Mouse (Mus musculus) C2C12 (cell line): ENCODE measurements around the gene Csnk2a2. TPM values are rescaled to one million over a fixed set of nuclear protein-coding genes. Genes with fewer than 3 reads are reported as not detected.

Experiments used
- H3K27me3 ChIP-seq: one replicate; pipeline ENCODE4 v1.6.1; 2011; ENCODE audit not compliant: control insufficient read depth, insufficient read depth, insufficient read length
- H3K36me3 ChIP-seq: one replicate; pipeline ENCODE4 v1.6.1; 2011; ENCODE audit not compliant: control insufficient read depth, insufficient read depth
- H3K4me3 ChIP-seq: one replicate; pipeline ENCODE4 v1.5.1; 2011; ENCODE audit warnings: mild to moderate bottlenecking, control low read depth; ENCODE audit not compliant: poor library complexity, insufficient read depth, severe bottlenecking
- H3K79me2 ChIP-seq: one replicate; pipeline ENCODE4 v1.6.1; 2011; ENCODE audit not compliant: control insufficient read depth, insufficient read depth
- H3K79me3 ChIP-seq: one replicate; pipeline ENCODE4 v1.6.1; 2011; ENCODE audit warnings: low read depth, control low read depth
- H3ac ChIP-seq: one replicate; pipeline ENCODE3; 2011; ENCODE audit warnings: low read depth; ENCODE audit not compliant: control insufficient read depth, insufficient read length
- CEBPB ChIP-seq: IDR thresholded peaks from one replicate; pipeline ENCODE4 v1.6.1; 2011; ENCODE audit warnings: low read depth, mild to moderate bottlenecking, control low read depth, moderate library complexity
- CTCF ChIP-seq: IDR thresholded peaks from one replicate; pipeline ENCODE4 v1.5.1; 2011; ENCODE audit not compliant: control insufficient read depth, insufficient read depth, insufficient read length
- FOSL1 ChIP-seq: IDR thresholded peaks from one replicate; pipeline ENCODE4 v1.8.0; 2011; ENCODE audit warnings: mild to moderate bottlenecking, low read length; ENCODE audit not compliant: poor library complexity, insufficient read depth, severe bottlenecking
- MAX ChIP-seq: IDR thresholded peaks from one replicate; pipeline ENCODE4 v1.6.1; 2011; ENCODE audit warnings: mild to moderate bottlenecking, control low read depth
- MYOD1 ChIP-seq: IDR thresholded peaks from one replicate; pipeline ENCODE4 v1.6.1; 2011; ENCODE audit warnings: low read depth; ENCODE audit not compliant: control insufficient read depth, insufficient read length
- MYOG ChIP-seq: IDR thresholded peaks from one replicate; pipeline ENCODE4 v1.6.1; 2011; ENCODE audit not compliant: control insufficient read depth, insufficient read length; ENCODE audit errors: extremely low read depth
- USF1 ChIP-seq: IDR thresholded peaks from one replicate; pipeline ENCODE4 v1.6.1; 2011; ENCODE audit warnings: low read depth, mild to moderate bottlenecking, control low read depth, moderate library complexity
- polyA plus RNA-seq: library from polyadenylated mRNA; unstranded; fragments of >200 nt; fragmentation: generic; extraction: Trizol; gene quantifications from one replicate; pipeline ENCODE4 v1.2.1, GENCODE M21; 2012; ENCODE audit warnings: missing spikeins

The Csnk2a2 gene
- polyA plus RNA-seq, 1 experiment, result 61.0 TPM

GRCm38 (mm10) chr8:95466543-95466942, 23.3 kb downstream of the Csnk2a2 start:
- no peak overlapping the region for H3ac ChIP-seq
- no peaks in the 10 kb centered on the region for H3K27me3 ChIP-seq
- TF ChIP-seq CEBPB, result no peak
- TF ChIP-seq CTCF, result no peak
- TF ChIP-seq FOSL1, result no peak
- H3K79me3 ChIP-seq, result no peaks in the 10 kb centered on the region
- no peak overlapping the region for H3K4me3 ChIP-seq
- peaks cover 77% of the 10 kb centered on the region for H3K36me3 ChIP-seq
- no peaks in the 10 kb centered on the region for H3K79me2 ChIP-seq

- Histone ChIP-seq H3K27me3 (no peaks in the 10 kb centered on the region), H3K79me2 (no peaks in the 10 kb centered on the region), H3K4me3 (no peak overlapping the region), H3ac (no peak overlapping the region), H3K36me3 (peaks cover 70% of the 10 kb centered on the region), H3K79me3 (no peaks in the 10 kb centered on the region)
- TF ChIP-seq MAX (no peak), USF1 (no peak), CTCF (no peak), CEBPB (no peak), MYOD1 (no peak), MYOG (no peak), FOSL1 (no peak)
Observed at GRCm38 (mm10) chr8:95452518-95452917, 37.3 kb downstream of the Csnk2a2 start.

- Histone ChIP-seq H3K79me2 (no peaks in the 10 kb centered on the region), H3K79me3 (no peaks in the 10 kb centered on the region), H3K4me3 (no peak overlapping the region), H3K27me3 (no peaks in the 10 kb centered on the region), H3K36me3 (peaks cover 53% of the 10 kb centered on the region), H3ac (no peak overlapping the region)
- TF ChIP-seq FOSL1, result no peak
- TF ChIP-seq MYOD1, result no peak
- TF ChIP-seq MAX, result no peak
- no peak for TF ChIP-seq CEBPB
- TF ChIP-seq USF1, result no peak
- TF ChIP-seq CTCF, result no peak
- TF ChIP-seq MYOG, result no peak
Observed at GRCm38 (mm10) chr8:95450271-95450670, 39.6 kb downstream of the Csnk2a2 start.

DNA sequence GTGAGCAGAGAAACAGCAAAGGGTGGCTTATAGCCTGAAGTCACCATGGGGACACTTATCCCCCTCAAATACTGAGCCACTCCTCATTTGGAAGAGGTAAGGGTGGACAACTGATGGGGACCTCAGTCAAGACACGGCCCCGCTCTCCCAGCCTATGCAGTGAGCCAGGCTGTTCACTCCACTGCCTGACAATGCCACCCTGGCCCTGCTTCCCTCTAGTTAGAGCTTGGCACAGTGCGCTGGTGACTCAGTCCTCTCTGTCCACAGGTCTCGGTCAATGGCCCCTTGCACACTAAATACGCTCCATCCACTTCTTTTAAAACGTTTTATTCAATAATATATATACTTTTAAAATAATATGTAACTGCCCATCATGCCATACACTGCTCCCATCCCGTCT, 42.2 kb downstream of the Csnk2a2 start:
- H3K36me3 ChIP-seq, result peaks cover 29% of the 10 kb centered on the region
- no peaks in the 10 kb centered on the region for H3K27me3 ChIP-seq
- TF ChIP-seq CTCF (no peak), MYOD1 (no peak), USF1 (no peak), MYOG (no peak), CEBPB (no peak), MAX (no peak), FOSL1 (no peak)
- no peak overlapping the region for H3ac ChIP-seq
- H3K79me2 ChIP-seq, result no peaks in the 10 kb centered on the region
- no peak overlapping the region for H3K4me3 ChIP-seq
- no peaks in the 10 kb centered on the region for H3K79me3 ChIP-seq

DNA sequence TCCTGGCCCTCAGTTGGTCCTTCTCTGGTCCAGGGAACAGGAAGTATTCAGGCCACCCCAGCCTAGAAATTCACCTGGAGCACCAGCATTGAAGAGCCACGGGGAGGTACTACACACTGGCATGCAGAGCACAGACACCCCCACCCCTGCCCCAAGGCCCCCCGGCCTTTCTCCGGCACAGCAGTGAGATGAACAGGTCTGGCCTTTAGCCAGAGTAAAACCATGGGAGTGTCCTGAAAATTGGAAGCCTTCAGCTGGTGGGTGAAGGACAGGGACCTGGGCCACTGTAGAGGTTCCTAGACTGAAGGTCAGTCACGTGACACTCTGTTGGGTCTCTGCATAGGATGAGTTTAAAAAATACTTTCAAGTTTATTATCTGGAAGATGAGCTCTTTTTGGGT, 44.8 kb downstream of the Csnk2a2 start:
- peaks cover 15% of the 10 kb centered on the region for H3K36me3 ChIP-seq
- H3K4me3 ChIP-seq, result no peak overlapping the region
- H3ac ChIP-seq, result no peak overlapping the region
- TF ChIP-seq CTCF (no peak), FOSL1 (no peak), USF1 (no peak), MYOD1 (no peak), MYOG (no peak)
- H3K27me3 ChIP-seq, result no peaks in the 10 kb centered on the region
- H3K79me2 ChIP-seq, result no peaks in the 10 kb centered on the region
- no peaks in the 10 kb centered on the region for H3K79me3 ChIP-seq

GRCm38 (mm10) chr8:95441491-95442039, 48.3 kb downstream of the Csnk2a2 start:
- no peak overlapping the region for H3K4me3 ChIP-seq
- TF ChIP-seq CEBPB (no peak), USF1 (no peak), MYOD1 (no peak), FOSL1 (no peak), MAX (no peak), CTCF (no peak), MYOG (no peak)

More at GRCm38 (mm10) chr8:95441491-95442039, 48.3 kb downstream of the Csnk2a2 start:
- Histone ChIP-seq H3K27me3 (no peaks in the 10 kb centered on the region), H3K79me2 (no peaks in the 10 kb centered on the region), H3K36me3 (no peaks in the 10 kb centered on the region), H3ac (no peak overlapping the region), H3K79me3 (no peaks in the 10 kb centered on the region)
